Mouse (Mus musculus): ENCODE measurements at regions not wholly inside any gene's neighbourhood (a gene's known extent, or its start where the extent isn't known, plus 50 kb on each side); places are given as distances from the start of the nearest gene placed in this dataset.
A peak's percentile ranks its signal among the peaks of the same experiment; 100 is the strongest.

- no peaks in the 10 kb centered on the region for H3K36me3 ChIP-seq (replicated peaks; ENCODE audit: control insufficient read depth, insufficient read depth, low read depth, low read length)
- ATAC-seq (replicated peaks; ENCODE audit: insufficient number of reproducible peaks, low FRiP score, low TSS enrichment, low read depth) = no peak
- no peak overlapping the region for H3K4me3 ChIP-seq (ENCODE audit: low read depth, low read length)
- H3K9me3 ChIP-seq (replicated peaks; ENCODE audit: control insufficient read depth, low read length) = no peaks in the 10 kb centered on the region
- no peak overlapping the region for H3K27ac ChIP-seq (replicated peaks; ENCODE audit: low read depth, low read length)
- 81% methylated on average over 6 of the region's 6 CpGs for WGBS
- H3K4me2 ChIP-seq (ENCODE audit: low read depth, low read length) = no peak overlapping the region
- H3K9ac ChIP-seq (replicated peaks; ENCODE audit: low read length) = no peak overlapping the region
- H3K27me3 ChIP-seq (ENCODE audit: control insufficient read depth, insufficient read depth, low read length) = no peaks in the 10 kb centered on the region
- DNase-seq (ENCODE audit: low spot score) = no peak
- H3K4me1 ChIP-seq (ENCODE audit: control insufficient read depth, insufficient read depth, low read length) = no peaks in the 10 kb centered on the region
These were observed 77.0 kb downstream of the Btg1 start for GRCm38 (mm10) chr10:96693766-96694165.

- ATAC-seq (replicated peaks; ENCODE audit: insufficient number of reproducible peaks, low FRiP score, low TSS enrichment, low read depth) (no peak), DNase-seq (ENCODE audit: low spot score) (no peak)
- no peaks in the 10 kb centered on the region for H3K4me1 ChIP-seq (ENCODE audit: control insufficient read depth, insufficient read depth, low read length)
- no peak overlapping the region for H3K4me2 ChIP-seq (ENCODE audit: low read depth, low read length)
- H3K4me3 ChIP-seq (ENCODE audit: low read depth, low read length) = no peak overlapping the region
- H3K27me3 ChIP-seq (ENCODE audit: control insufficient read depth, insufficient read depth, low read length) = no peaks in the 10 kb centered on the region
- H3K9ac ChIP-seq (replicated peaks; ENCODE audit: low read length) = no peak overlapping the region
- H3K36me3 ChIP-seq (replicated peaks; ENCODE audit: control insufficient read depth, insufficient read depth, low read depth, low read length) = no peaks in the 10 kb centered on the region
- 91% methylated on average over 7 of the region's 7 CpGs for WGBS
- H3K27ac ChIP-seq (replicated peaks; ENCODE audit: low read depth, low read length) = no peak overlapping the region
- H3K9me3 ChIP-seq (replicated peaks; ENCODE audit: control insufficient read depth, low read length) = no peaks in the 10 kb centered on the region
These were observed 79.8 kb downstream of the Btg1 start for GRCm38 (mm10) chr10:96696571-96696970.

- H3K4me2 ChIP-seq (ENCODE audit: low read depth, low read length) = no peak overlapping the region
- H3K36me3 ChIP-seq (replicated peaks; ENCODE audit: control insufficient read depth, insufficient read depth, low read depth, low read length) = no peaks in the 10 kb centered on the region
- H3K27me3 ChIP-seq (ENCODE audit: control insufficient read depth, insufficient read depth, low read length) = no peaks in the 10 kb centered on the region
- H3K4me3 ChIP-seq (ENCODE audit: low read depth, low read length) = no peak overlapping the region
- H3K9me3 ChIP-seq (replicated peaks; ENCODE audit: control insufficient read depth, low read length) = no peaks in the 10 kb centered on the region
- H3K9ac ChIP-seq (replicated peaks; ENCODE audit: low read length) = no peak overlapping the region
- ATAC-seq (replicated peaks; ENCODE audit: insufficient number of reproducible peaks, low FRiP score, low TSS enrichment, low read depth) (no peak), DNase-seq (ENCODE audit: low spot score) (no peak)
- no peak overlapping the region for H3K27ac ChIP-seq (replicated peaks; ENCODE audit: low read depth, low read length)
- no peaks in the 10 kb centered on the region for H3K4me1 ChIP-seq (ENCODE audit: control insufficient read depth, insufficient read depth, low read length)
- WGBS = 61% methylated on average over 3 of the region's 3 CpGs
These were observed 81.0 kb downstream of the Btg1 start for GRCm38 (mm10) chr10:96697781-96698180.

GRCm38 (mm10) chr10:96706656-96707055 is 89.8 kb downstream of the Btg1 start:
- H3K4me1 ChIP-seq (ENCODE audit: control insufficient read depth, insufficient read depth, low read length) = no peaks in the 10 kb centered on the region
- DNase-seq (ENCODE audit: low spot score) (no peak), ATAC-seq (replicated peaks; ENCODE audit: insufficient number of reproducible peaks, low FRiP score, low TSS enrichment, low read depth) (no peak)
- no peak overlapping the region for H3K4me2 ChIP-seq (ENCODE audit: low read depth, low read length)
- H3K9ac ChIP-seq (replicated peaks; ENCODE audit: low read length) = no peak overlapping the region
- WGBS = 89% methylated on average over 4 of the region's 4 CpGs
- H3K9me3 ChIP-seq (replicated peaks; ENCODE audit: control insufficient read depth, low read length) = no peaks in the 10 kb centered on the region
- H3K27ac ChIP-seq (replicated peaks; ENCODE audit: low read depth, low read length) = no peak overlapping the region
- H3K27me3 ChIP-seq (ENCODE audit: control insufficient read depth, insufficient read depth, low read length) = no peaks in the 10 kb centered on the region
- H3K36me3 ChIP-seq (replicated peaks; ENCODE audit: control insufficient read depth, insufficient read depth, low read depth, low read length) = no peaks in the 10 kb centered on the region
- H3K4me3 ChIP-seq (ENCODE audit: low read depth, low read length) = no peak overlapping the region

GRCm38 (mm10) chr10:96708471-96708870 is 91.7 kb downstream of the Btg1 start:
- H3K36me3 ChIP-seq (replicated peaks; ENCODE audit: control insufficient read depth, insufficient read depth, low read depth, low read length) = no peaks in the 10 kb centered on the region
- no peak overlapping the region for H3K9ac ChIP-seq (replicated peaks; ENCODE audit: low read length)
- ATAC-seq (replicated peaks; ENCODE audit: insufficient number of reproducible peaks, low FRiP score, low TSS enrichment, low read depth) (no peak), DNase-seq (ENCODE audit: low spot score) (no peak)
- no peaks in the 10 kb centered on the region for H3K27me3 ChIP-seq (ENCODE audit: control insufficient read depth, insufficient read depth, low read length)
- no peak overlapping the region for H3K4me2 ChIP-seq (ENCODE audit: low read depth, low read length)
- no peak overlapping the region for H3K4me3 ChIP-seq (ENCODE audit: low read depth, low read length)
- no peaks in the 10 kb centered on the region for H3K9me3 ChIP-seq (replicated peaks; ENCODE audit: control insufficient read depth, low read length)
- H3K27ac ChIP-seq (replicated peaks; ENCODE audit: low read depth, low read length) = no peak overlapping the region
- no peaks in the 10 kb centered on the region; the same call in 1 of the 2 replicates for H3K4me1 ChIP-seq (ENCODE audit: control insufficient read depth, insufficient read depth, low read length)
- WGBS = 90% methylated on average over 2 of the region's 2 CpGs

GRCm38 (mm10) chr10:96709698-96710356 is 93.0 kb downstream of the Btg1 start:
- Histone ChIP-seq H3K27me3 (ENCODE audit: control insufficient read depth, insufficient read depth, low read length) (no peaks in the 10 kb centered on the region), H3K4me3 (ENCODE audit: low read depth, low read length) (no peak overlapping the region), H3K4me2 (ENCODE audit: low read depth, low read length) (no peak overlapping the region), H3K9ac (replicated peaks; ENCODE audit: low read length) (no peak overlapping the region), H3K27ac (replicated peaks; ENCODE audit: low read depth, low read length) (no peak overlapping the region), H3K9me3 (replicated peaks; ENCODE audit: control insufficient read depth, low read length) (no peaks in the 10 kb centered on the region), H3K36me3 (replicated peaks; ENCODE audit: control insufficient read depth, insufficient read depth, low read depth, low read length) (no peaks in the 10 kb centered on the region), H3K4me1 (ENCODE audit: control insufficient read depth, insufficient read depth, low read length) (no peaks in the 10 kb centered on the region; the same call in 1 of the 2 replicates)
- 90% methylated on average over 13 of the region's 13 CpGs for WGBS
- DNase-seq (ENCODE audit: low spot score) (no peak), ATAC-seq (replicated peaks; ENCODE audit: insufficient number of reproducible peaks, low FRiP score, low TSS enrichment, low read depth) (no peak)

- Histone ChIP-seq H3K27me3 (ENCODE audit: control insufficient read depth, insufficient read depth, low read length) (no peaks in the 10 kb centered on the region), H3K4me2 (ENCODE audit: low read depth, low read length) (no peak overlapping the region), H3K27ac (replicated peaks; ENCODE audit: low read depth, low read length) (no peak overlapping the region), H3K4me1 (ENCODE audit: control insufficient read depth, insufficient read depth, low read length) (no peaks in the 10 kb centered on the region; the same call in 1 of the 2 replicates), H3K36me3 (replicated peaks; ENCODE audit: control insufficient read depth, insufficient read depth, low read depth, low read length) (no peaks in the 10 kb centered on the region), H3K9ac (replicated peaks; ENCODE audit: low read length) (no peak overlapping the region), H3K4me3 (ENCODE audit: low read depth, low read length) (no peak overlapping the region), H3K9me3 (replicated peaks; ENCODE audit: control insufficient read depth, low read length) (no peaks in the 10 kb centered on the region)
- peak; percentile 16 for DNase-seq (ENCODE audit: low spot score)
- 33% methylated on average over 2 of the region's 2 CpGs for WGBS
- no peak for ATAC-seq (replicated peaks; ENCODE audit: insufficient number of reproducible peaks, low FRiP score, low TSS enrichment, low read depth)
These were observed 95.2 kb downstream of the Btg1 start for GRCm38 (mm10) chr10:96711993-96712392.

GRCm38 (mm10) chr10:96714702-96715101 is 97.9 kb downstream of the Btg1 start:
- ATAC-seq (replicated peaks; ENCODE audit: insufficient number of reproducible peaks, low FRiP score, low TSS enrichment, low read depth) (no peak), DNase-seq (ENCODE audit: low spot score) (no peak)
- Histone ChIP-seq H3K27me3 (ENCODE audit: control insufficient read depth, insufficient read depth, low read length) (no peaks in the 10 kb centered on the region), H3K27ac (replicated peaks; ENCODE audit: low read depth, low read length) (no peak overlapping the region), H3K36me3 (replicated peaks; ENCODE audit: control insufficient read depth, insufficient read depth, low read depth, low read length) (no peaks in the 10 kb centered on the region), H3K4me2 (ENCODE audit: low read depth, low read length) (no peak overlapping the region), H3K9ac (replicated peaks; ENCODE audit: low read length) (no peak overlapping the region), H3K4me3 (ENCODE audit: low read depth, low read length) (no peak overlapping the region), H3K9me3 (replicated peaks; ENCODE audit: control insufficient read depth, low read length) (no peaks in the 10 kb centered on the region), H3K4me1 (ENCODE audit: control insufficient read depth, insufficient read depth, low read length) (no peaks in the 10 kb centered on the region; the same call in 1 of the 2 replicates)
- 87% methylated on average over 2 of the region's 2 CpGs for WGBS
